Mouse (Mus musculus): ENCODE data around the gene Fancf. TPM values are rescaled to one million over a fixed set of nuclear protein-coding genes. Genes with fewer than 3 reads are reported as not detected.

Fancf gene
- total RNA-seq (2022) = 1 to 10 TPM; 1.1 to 2.3 (median 1.9) TPM

DNA sequence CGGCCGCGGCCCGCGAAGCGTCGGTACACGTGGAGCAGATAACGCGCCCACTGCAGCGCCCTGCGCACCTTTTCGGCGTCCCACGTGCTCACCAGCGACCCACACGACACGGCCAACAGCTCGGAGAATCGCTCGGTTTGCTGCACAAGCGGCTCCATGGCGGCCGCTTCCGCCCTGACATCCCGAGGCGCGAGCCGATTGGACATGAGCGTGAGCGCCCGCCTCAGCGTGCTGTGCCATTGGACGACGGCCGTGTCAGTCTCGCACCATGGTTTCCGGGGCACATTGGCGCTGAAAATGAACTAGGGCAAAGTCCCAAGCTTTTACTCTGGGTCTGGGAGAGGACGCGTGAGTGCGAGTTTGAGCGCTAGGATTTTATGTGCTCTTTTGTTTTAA, at the start of gene Fancf:
Fancf (minus strand) TSS at position 171 of the 396 bp plus-strand sequence.
- DNase-seq (ENCODE audit: low spot score) = peak; percentile 97

DNA sequence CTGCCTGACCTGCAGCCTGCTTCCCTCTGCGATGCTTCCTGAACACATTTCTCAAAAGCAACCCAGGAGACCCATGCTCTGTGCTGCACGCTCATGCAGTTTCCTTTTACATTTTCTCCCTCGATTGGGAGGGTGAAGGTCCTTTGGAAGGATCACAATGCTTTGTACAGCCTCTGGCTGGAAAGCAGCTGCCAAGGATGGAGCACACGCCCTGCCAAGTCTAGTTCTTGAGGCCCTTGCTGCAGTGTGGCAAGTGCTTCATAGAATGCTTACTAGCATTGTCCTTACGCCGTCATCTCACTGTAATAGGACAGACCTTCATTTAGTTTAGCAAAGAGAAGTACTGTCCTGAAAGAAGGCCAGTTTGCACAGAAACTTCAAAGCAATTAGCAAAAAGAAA, 37.0 kb upstream of the Fancf start:
- no peak for DNase-seq (ENCODE audit: low spot score)

DNA sequence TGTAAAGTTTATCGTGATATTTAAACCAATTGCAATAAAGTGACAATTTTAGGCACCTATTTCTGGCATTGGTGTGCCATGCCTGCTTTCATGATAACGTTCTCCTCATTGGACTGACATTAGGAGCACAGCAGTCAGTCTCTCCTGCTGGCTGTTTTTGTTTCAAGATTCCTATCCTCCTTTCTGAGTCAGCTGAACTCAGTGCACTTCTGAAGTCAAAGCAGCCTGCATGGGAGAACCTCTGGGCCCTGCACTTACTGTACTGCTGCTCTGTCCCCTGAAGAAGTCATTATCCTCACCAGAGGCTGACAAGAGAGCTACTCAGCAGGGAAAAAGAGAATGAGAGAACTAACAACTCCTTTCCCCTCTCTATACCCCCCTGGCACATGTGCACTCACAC, 32.9 kb upstream of the Fancf start:
- DNase-seq (ENCODE audit: low spot score) = no peak

DNA sequence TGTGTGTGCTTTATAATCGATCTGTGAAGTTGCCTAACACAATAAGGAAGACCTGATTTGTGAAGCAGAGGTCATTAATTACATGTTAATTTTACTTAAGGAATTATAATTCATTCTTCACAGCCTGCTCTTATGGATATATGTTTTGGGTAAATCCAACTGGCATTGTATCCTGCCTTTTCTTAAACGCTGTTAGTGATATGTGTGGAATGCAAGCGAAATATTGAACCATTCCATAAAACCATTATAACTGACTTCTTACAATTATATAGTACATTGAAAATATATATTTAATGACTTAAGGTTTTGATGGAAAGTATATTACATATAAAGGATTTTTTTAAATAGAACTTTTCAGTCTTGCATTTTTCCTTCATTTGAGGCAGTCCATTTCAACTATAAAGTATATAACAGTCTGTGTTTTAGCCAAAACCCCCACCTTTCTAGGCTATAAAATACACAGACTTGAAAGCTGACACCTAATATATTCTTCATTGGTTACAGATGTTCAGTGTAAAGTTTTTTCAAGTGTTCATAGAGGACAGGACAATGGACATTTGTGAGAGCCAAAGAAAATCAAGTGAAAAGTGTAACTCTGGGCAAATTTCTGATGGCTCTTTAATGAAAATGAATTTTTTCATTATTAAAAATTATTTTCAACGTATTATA, 32.2 kb upstream of the Fancf start:
- DNase-seq (ENCODE audit: low spot score) = no peak

DNA sequence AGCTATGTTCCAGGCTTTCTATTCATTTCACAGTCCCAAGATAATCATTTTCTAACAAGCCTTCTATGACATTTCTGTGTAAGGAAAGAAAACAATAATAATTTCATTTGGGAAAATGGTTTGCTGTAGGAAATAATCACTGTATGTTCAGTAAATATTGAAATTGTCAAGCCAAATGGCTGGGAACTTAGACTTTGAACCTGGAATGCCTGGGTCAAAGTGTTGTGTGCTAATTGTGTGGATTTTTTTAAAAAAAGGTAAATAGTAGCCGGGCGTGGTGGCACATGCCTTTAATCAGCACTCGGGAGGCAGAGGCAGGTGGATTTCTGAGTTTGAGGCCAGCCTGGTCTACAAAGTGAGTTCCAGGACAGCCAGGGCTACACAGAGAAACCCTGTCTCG, 30.9 kb upstream of the Fancf start:
- no peak for DNase-seq (ENCODE audit: low spot score)

DNA sequence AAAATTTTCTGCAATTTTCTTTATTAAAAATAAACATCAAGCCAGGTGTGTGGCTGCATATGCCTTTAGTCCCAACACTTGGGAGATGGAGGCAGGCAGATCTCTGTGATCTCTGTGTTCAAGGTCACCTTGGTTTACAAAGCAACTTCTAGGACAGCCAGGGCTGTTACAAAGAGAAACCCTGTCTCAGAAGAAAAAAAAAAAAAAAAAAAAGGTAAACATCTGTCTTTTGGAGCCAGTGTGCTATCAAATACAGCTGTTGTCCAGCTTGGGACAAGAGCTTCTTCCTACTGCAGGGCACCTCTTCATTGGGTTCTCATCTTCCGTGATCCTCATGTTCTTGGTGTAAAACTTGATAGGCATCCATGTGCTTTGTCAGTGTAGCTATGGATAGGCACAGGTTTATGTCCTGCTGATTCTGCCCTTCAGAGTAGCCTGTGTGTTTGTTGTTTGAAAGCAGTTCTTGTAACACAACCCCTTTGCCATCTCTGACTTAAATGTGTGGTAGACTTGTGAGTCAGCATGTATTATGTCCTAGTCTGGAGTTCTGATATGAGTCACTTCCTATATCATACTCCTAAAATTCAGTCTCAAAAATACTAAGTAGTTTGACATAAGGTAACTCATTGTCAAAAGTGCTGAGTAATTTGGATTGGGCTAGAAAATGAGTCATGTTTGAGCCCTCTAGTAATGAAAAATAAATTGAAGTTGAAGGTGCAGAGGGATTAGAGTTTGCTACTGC, 30.3 kb upstream of the Fancf start:
- no peak for DNase-seq (ENCODE audit: low spot score)

DNA sequence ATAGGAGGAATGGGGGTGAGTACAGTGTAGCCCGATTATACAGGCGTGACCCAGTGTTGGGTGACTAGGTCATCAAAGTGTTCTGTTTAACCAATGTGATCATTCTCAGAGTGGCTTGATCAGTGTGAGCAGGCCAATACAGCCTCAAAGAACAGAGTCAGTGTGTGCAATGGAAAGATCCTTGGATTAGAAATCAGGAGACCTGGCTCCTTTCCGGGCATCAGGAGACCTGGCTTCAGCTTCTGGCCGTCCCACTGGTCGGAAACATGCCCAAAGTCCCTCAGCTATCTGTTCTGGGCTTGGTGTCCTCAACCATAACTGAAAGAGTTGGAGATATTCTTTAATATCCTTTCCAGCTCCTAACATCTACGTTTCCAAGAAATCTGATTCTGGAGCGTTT, 27.5 kb upstream of the Fancf start:
- no peak for DNase-seq (ENCODE audit: low spot score)

DNA sequence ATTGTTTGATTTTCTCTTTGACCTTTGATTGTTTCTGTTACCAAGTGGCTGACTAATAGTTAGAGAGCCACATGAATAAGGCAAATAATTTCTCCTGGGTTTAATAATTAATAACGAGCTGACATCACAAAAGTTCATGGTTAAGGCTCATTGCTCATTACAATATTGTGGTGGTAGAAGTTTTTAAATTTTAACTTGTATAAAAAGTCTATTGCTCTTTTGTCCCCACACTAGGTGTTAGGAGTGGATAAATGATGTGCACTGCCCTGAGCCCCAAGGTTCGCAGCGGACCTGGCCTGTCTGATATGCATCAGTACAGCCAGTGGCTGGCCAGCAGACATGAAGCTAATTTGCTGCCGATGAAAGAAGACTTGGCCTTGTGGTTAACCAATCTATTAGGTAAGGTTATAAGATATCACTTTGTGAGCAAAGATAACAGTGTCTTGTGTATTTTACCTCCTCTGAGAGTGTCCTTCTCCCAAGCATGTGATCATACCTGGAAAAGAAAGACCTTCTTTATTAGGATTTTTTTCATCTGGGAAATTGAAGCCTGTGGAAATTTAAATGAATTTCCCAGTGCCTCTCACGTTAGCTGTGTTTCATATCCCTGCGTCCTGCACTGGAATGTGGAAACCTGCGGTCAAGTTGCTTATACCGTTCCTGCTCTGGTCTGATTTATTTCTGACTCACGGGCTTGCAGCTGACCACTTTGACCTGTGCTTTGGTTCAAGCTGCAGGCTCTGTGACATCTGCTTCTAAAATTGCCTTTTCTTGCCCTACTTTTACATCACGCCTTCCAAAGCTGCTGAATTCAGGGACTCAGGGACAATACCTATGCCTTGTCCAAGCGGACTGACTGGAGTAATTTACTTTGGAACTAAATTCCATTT, 25.9 kb upstream of the Fancf start:
- DNase-seq (ENCODE audit: low spot score) = no peak

DNA sequence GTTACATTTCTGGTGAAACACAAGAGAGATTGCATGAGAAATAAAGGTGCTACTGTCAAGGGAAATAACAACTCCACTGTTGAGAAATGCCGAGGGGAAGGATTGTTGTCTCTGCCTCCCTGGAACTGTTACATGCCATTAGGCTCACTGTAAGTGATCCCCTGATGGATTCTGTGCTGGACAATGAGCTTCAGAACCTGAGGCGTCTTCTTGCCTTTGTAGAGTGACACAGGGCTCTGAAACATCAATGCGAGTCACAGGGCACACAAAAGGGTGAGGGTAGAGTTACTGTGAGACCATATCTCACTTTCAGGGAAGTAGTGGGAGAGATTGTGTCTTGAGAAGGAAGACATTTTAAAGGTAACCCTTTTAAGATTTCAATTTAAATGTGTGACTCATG, 23.3 kb upstream of the Fancf start:
- DNase-seq (ENCODE audit: low spot score) = no peak

DNA sequence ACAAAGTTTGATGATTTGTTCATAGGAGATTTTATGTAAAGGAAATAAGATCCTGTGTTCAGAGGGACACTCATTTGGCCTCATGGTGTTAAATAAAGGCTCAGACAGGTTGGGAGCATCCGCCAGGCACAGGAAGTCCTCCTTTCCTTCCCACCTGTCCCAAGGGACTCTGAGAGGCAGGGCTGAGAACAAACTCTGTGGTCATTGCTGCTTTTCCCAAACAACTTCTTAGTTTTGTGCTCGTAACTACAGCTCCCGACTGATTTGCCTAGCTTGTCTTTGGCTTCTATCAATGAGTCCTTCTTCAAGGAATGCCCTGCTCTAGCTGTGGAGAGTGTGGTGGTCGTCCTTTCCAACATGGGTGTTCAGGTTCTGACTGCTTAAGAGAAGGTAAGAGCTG, 18.1 kb upstream of the Fancf start:
- peak; percentile 44 for DNase-seq (ENCODE audit: low spot score)

DNA sequence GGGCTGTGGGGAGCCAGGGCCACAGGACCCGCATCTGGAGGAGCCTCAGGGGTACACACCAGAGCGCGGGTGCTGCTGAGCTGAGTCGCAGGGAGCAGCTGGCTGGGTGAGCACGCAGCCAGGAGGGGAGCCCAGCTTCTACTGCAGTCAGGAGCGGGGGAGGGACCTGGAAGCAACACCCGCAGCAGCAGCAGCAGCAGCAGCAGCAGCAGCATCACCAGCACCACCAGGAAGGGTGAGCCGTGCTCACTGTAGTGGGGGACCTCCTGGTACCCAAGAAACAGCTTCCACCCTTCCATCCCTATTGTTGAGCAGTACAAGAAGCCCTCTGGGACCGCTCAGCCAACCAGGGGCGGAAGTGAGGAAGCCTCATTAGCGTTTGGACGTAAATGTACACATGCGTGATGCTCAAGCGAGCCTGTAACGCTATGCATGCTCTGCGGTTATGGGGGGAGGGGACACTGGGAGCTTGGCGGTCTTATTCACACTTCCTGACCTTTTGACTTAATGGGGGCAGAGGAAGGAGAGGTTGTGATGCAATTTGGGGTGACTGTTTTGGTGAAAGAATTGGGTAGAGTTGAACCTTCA, 17.2 kb upstream of the Fancf start:
- peak; percentile 20 for DNase-seq (ENCODE audit: low spot score)

DNA sequence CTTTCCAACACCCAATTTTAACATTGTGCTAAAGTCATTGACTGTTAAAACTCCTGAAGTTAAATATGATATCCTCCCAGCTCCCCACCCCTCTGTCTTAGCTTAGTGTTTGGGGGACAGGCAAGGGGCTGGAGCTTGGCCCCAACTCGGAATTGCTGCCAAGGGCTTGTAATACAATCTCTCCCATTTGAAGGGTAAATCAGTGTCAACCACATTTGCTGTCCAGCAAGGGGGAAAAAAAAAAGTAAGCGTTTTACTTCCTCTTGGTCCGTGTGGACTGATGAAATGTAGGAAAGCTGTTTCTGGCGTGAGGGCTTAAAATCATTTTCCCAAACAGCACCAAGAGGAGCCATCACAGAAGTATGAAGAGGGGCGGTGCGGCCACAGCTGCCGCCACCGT, 16.7 kb upstream of the Fancf start:
- no peak for DNase-seq (ENCODE audit: low spot score)

DNA sequence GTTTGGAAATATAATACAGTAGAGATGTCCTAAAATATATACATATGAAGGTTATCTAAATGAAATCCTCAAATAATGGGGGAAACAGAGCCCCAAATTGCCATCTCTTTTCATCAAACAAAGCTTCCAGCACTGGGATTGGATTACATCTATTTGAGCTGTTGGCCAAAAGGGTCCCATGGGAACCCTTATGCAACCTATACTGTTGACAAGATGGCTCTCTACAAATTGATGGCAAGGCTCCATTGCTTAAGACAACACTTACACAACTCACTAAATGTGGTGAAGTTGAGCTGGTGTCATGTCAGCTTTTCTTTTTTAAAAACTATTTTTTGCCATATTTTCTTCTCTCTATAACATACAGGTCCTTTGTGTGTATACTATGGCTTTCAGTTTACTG, 14.2 kb upstream of the Fancf start:
- no peak for DNase-seq (ENCODE audit: low spot score)

DNA sequence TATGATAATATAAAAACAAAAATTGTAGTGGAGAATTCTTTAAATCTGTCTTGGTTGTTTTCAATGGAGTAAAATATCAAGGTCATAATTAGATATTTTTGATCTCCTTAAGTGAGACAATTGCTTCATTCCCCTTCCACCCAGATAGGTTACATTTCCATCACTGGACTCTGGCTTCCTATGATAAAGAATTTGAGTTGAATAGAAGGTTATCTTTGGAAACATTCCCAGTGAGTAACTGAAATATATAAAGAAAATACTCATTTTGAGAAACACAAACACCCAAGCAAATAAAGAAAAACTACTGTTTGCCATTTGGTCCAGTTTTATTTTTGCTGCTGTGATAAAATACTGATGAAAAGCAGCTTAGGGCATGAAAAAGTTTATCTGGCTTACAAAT, 10.5 kb upstream of the Fancf start:
- DNase-seq (ENCODE audit: low spot score) = no peak

DNA sequence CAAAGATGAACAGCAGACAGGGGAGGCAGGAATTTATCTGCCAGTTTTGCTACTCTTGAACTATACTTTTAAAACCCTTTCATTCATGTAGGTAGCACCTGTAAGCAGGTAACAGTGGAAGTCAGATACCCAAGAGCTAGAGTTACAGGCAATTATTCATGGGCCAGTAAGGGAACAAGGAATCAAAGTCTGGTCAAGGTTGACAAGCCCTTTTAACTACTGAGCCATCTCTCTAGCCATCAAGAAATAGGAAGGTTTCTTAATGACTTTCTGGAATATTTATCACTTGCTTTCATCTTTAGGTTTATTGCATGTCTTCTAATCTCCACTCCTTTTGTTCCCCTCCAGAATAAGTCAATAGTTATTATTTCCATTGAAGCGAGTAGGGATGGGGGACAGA, 10.0 kb upstream of the Fancf start:
- no peak for DNase-seq (ENCODE audit: low spot score)

DNA sequence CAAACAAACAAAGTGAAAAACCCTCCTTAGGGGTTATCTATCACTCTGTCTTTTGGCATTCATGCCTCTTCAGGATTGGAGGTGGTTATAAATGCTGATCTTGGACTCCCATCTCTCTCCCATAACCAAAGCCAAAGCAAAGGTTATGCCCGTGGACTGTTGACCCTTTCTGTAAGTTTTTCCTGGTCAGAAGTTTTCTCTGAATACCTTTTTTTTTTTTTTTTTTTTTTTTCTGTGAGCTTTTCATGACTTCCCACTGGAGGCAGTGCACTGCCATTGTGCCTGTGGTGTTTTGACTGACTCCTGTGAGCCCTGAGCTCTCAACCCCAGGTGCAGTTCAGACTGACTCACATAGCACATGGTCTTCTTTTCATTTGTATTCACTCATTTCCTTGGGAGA, 5.9 kb upstream of the Fancf start:
- DNase-seq (ENCODE audit: low spot score) = no peak

DNA sequence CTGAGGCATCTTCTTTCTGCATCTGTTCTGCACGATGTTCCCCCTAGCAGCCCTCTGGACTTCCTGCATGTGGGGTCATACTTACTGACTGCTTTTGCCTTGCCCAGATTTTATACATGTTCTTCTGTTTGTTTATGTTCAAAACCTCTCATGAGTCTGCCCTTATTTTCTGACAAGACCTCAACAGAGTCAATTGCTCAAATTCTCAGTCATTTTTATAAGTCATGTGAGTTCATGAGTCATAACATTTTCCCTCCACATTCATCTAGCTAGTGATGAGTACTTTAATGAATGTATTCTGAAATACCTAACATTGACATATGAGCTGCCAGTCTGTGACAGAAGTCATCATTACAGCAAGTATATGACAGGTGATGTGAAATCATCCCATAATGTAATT, 3.3 kb upstream of the Fancf start:
- no peak for DNase-seq (ENCODE audit: low spot score)

DNA sequence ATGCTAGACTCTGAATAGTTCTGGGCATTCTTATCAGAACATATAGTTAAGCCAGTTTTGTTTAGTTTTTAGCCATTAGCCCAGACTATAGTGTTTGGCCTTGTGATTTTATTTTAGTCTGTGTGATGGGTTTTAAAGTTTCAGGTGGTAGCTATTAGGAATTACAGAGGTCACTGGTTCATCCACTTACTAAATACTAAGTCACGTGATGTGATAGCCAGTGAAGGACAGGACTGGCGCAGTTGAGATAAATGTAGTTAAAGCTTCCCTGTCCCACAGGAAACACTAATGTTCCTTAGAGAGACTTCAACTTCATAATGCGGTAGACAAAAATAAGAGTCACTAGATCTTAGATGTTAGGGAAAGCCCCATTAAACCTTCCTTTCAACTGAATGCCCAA, 775 bp upstream of the Fancf start:
- DNase-seq (ENCODE audit: low spot score) = no peak

DNA sequence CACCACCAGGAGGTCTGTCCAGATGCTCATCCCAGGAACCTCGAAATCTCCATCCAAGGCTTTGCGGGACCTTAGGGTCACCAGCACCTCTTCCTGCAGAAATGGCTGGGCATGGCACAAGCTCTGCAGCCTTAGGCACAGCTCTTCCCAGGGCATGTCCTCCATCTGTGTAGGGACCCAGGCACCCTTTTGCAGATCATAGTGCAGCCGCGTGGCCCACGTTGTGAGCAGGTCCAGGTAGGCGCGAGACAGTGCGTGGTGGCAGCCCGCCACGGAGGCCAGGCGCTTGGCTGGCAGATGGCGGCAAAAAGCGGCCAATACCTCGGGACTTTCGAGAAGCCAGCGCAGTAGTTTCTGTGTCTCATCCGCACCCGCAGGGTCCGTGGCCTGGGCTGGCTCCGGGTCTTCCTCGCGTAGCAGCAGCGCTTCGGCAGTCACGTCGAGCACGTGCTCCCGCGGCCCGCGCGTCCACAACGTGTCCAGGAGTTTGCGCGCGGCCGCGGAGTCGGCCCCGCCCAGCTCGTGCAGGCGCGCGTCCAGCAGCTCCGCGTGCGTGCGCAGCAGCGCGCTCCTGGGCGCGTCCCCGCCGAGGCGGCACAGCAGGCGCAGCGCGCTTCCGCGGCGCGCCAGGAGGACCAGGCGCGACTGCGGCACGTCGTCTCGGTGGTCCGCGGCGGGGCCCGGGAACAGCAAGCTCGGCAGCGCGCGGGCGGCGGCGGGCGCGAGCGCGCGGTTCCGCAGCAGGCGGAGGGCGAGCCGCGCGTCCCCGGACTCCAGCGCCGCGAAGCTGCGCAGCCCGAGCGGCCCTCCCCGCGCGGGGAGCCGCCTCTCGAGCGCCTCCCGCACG, 594 bp downstream of the Fancf start, which contains the start of gene Gas2:
Gas2 (plus strand) TSS at position 766 of the 847 bp plus-strand sequence.
- DNase-seq (ENCODE audit: low spot score) = peak; percentile 85

DNA sequence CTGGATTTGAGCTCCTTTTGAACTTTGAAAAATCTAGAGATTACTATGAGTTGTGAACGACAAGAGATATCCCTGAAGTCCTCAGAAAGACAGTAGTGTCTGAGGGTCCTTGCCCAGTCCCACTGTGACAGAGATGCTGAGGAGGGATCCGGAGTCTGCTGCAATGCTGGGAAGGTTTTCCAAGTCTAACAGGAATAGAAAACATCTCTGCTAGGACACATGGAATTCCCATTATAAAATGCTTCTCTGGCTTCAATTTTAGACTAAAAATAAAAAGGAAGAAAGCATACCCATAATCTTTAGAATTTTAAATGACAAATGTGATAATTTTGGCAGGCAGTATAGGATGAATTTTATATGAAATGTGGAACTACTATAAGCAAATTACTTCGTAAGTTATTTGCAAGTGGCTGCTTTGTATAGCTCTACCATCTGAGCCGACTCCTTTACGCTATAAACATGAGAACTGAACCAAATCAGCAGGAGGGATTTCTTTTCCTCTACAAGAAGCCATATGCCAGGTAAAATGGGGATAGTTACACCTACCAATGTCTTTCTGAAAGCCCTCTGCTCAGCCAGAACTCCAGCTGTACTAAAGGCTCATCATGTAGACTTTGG, 10.1 kb downstream of the Fancf start:
- DNase-seq (ENCODE audit: low spot score) = no peak

DNA sequence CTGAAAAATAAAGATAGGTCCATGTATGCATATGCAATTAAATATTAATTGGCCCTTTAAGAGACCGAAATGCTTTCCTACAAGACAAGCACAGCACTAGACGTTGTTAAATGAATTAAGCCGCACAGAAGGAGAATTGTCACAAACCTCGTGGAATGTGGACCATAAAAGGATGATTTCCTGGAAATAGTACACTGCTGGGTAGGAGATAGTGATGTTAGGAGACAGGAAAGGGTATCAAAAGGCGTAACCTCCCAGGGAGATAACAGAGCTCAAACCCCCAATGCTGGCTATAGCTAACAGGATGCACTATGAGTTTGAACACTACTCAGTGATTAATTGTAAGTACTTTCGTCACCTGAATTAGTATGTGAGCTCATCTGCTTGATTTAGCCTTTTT, 11.2 kb downstream of the Fancf start:
- DNase-seq (ENCODE audit: low spot score) = no peak
